Mouse (Mus musculus) ES-E14 (cell line): ENCODE measurements at regions not wholly inside any gene's neighbourhood (a gene's known extent, or its start where the extent isn't known, plus 50 kb on each side); places are given as distances from the start of the nearest gene placed in this dataset.

ENCODE experiments used
- CHD2 ChIP-seq: IDR thresholded peaks from 2 replicates; pipeline ENCODE4 v1.6.1; 2014; ENCODE audit warnings: mild to moderate bottlenecking, low read depth, low read length, inconsistent platforms
- ZC3H11A ChIP-seq: IDR thresholded peaks from 2 replicates; pipeline ENCODE4 v1.6.1; 2012; ENCODE audit warnings: low read depth, mild to moderate bottlenecking, inconsistent platforms, low read length, borderline replicate concordance
- ZNF384 ChIP-seq: IDR thresholded peaks from 2 replicates; pipeline ENCODE4 v1.6.1; 2012; ENCODE audit warnings: low read depth, low read length, inconsistent platforms

DNA sequence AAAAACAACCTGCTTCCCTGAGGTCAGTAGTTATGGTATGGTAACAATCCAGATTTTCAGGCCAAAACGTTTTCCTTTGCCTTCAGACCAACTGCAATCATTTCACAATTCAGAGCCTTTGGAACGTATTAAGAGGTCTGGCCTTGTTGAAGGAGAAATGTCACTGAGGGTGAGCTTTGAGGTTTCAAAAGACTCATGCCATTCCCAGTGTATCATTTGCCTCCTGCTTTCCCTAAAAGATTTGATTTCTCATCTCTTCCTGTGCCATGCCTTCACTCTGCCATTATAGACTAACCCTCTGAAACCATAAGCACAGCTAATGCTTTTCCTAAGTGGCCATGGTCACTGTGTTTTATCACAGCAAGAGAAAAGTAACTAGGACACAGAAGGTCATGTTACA lies 256.8 kb upstream of the Cdyl start:
- TF ChIP-seq CHD2 (no peak), ZC3H11A (no peak), ZNF384 (no peak)
